Mouse (Mus musculus) intestine, embryonic 16.5 days (tissue): Measurements from ENCODE around the gene Lrrc73. TPM values are rescaled to one million over a fixed set of nuclear protein-coding genes. Genes with fewer than 3 reads are reported as not detected.

Experiments used
- ATAC-seq: fragments of 200-750 bp; cut with Nextera tagmentation; 2 replicates; pipeline ENCODE4 v1.8.0; 2017; ENCODE audit warnings: moderate TSS enrichment, moderate library complexity
- H3K27ac ChIP-seq: fragments of 300-500 bp; sonication (generic); 2 replicates; pipeline ENCODE4 v1.5.1; 2014; ENCODE audit warnings: mild to moderate bottlenecking, low read length
- H3K27me3 ChIP-seq: fragments of 300-500 bp; sonication (generic); replicated peaks from 2 replicates; pipeline ENCODE4 v1.6.1; 2014; ENCODE audit warnings: low read length, control low read depth, mixed read lengths; ENCODE audit not compliant: control insufficient read depth, insufficient read depth
- H3K36me3 ChIP-seq: fragments of 300-500 bp; sonication (generic); 2 replicates; pipeline ENCODE4 v1.6.1; 2014; ENCODE audit warnings: low read length, control low read depth; ENCODE audit not compliant: control insufficient read depth, insufficient read depth
- H3K4me1 ChIP-seq: fragments of 300-500 bp; sonication (generic); 2 replicates; pipeline ENCODE4 v1.6.1; 2014; ENCODE audit warnings: low read length, control low read depth, mixed read lengths; ENCODE audit not compliant: control insufficient read depth, insufficient read depth
- H3K4me2 ChIP-seq: fragments of 300-500 bp; sonication (generic); 2 replicates; pipeline ENCODE4 v1.6.1; 2014; ENCODE audit warnings: low read depth, low read length, control low read depth
- H3K4me3 ChIP-seq: fragments of 300-500 bp; sonication (generic); 2 replicates; pipeline ENCODE4 v1.5.1; 2014; ENCODE audit warnings: mild to moderate bottlenecking, low read length
- H3K9ac ChIP-seq: fragments of 300-500 bp; sonication (generic); 2 replicates; pipeline ENCODE4 v1.6.1; 2014; ENCODE audit warnings: low read depth, low read length
- H3K9me3 ChIP-seq: fragments of 300-500 bp; sonication (generic); 2 replicates; pipeline ENCODE4 v1.6.1; 2016; ENCODE audit warnings: low read length, control low read depth; ENCODE audit not compliant: control insufficient read depth
- WGBS: fragments of 180-500 bp; shearing (Covaris S2); extraction: QIAGEN DNeasy Blood & Tissue Kit; methylation state at CpG from one replicate; pipeline ENCODE4 v1.1.7; 2014; 5-methylcytosine and 5-hydroxymethylcytosine counted together
- polyA plus RNA-seq: library from polyadenylated mRNA; unstranded; fragments of >200 nt; fragmentation: Nextera tagmentation; extraction: Ambion mirVana; gene quantifications from 2 replicates; pipeline ENCODE4 v1.2.1, GENCODE M21; 2015

Gene Lrrc73
- polyA plus RNA-seq, 1 experiment from 2014 or later: 0.75 TPM

DNA sequence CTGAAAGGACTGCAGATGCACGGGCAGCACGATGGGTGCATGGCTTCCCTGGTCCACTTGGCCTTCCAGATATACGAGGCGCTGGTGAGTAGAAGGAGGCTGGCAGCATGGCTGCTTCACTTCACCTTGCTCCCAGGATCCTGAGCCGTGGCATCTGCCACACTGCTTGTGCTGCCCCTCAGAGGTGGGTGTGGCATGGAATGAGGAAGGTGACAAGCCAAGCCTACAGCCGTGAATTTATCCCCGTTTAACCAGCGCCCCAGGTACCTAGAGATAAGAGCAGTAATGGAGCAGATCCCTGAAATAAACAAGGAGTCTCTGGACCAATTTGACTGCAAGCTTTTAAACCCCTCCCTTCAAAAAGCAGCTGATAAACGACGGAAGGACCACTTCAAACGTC lies 11.9 kb upstream of the Lrrc73 start:
- WGBS: 57% methylated on average over 11 of the region's 11 CpGs
- no peak for ATAC-seq
- no peak overlapping the region for H3K4me2 ChIP-seq
- H3K27me3 ChIP-seq: no peaks in the 10 kb centered on the region
- peaks cover under 1% of the 10 kb centered on the region; the same call in 1 of the 2 replicates for H3K4me1 ChIP-seq
- H3K4me3 ChIP-seq: no peak overlapping the region
- H3K36me3 ChIP-seq: peaks cover 34% of the 10 kb centered on the region
- H3K9me3 ChIP-seq: no peaks in the 10 kb centered on the region
- H3K9ac ChIP-seq: no peak overlapping the region
- no peak overlapping the region for H3K27ac ChIP-seq

DNA sequence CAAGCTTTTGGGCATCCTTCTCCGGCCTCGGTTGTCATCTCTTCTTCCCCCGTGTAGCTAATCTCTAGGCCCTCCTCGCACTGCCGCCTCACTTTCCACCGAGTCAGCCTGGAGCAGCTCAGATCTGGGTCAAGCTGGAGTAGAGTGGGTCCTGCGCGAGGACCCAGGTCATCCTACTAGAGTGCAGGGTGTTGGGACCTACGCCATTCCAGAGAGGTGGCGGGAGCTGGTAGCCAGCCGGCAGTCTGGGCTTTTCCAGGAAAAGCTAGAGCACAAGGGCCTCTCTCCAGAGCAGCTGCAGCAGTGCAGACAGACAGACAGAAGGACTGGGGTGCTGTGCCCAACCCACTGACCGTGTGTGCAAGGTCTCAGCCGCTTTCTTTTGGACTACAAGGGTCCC lies 11.1 kb upstream of the Lrrc73 start:
- Histone ChIP-seq H3K4me1 (peaks cover 7% of the 10 kb centered on the region), H3K27me3 (no peaks in the 10 kb centered on the region), H3K27ac (no peak overlapping the region), H3K4me2 (no peak overlapping the region), H3K36me3 (peaks cover 31% of the 10 kb centered on the region), H3K9me3 (no peaks in the 10 kb centered on the region), H3K4me3 (no peak overlapping the region), H3K9ac (no peak overlapping the region)
- ATAC-seq: no peak
- 85% methylated on average over 13 of the region's 13 CpGs for WGBS

- Histone ChIP-seq H3K4me1 (peaks cover 7% of the 10 kb centered on the region), H3K27ac (no peak overlapping the region), H3K4me3 (no peak overlapping the region), H3K9ac (no peak overlapping the region), H3K27me3 (no peaks in the 10 kb centered on the region), H3K9me3 (no peaks in the 10 kb centered on the region), H3K36me3 (peaks cover 28% of the 10 kb centered on the region), H3K4me2 (no peak overlapping the region)
- ATAC-seq: no peak
- WGBS: 79% methylated on average over 4 of the region's 4 CpGs
These were observed 10.3 kb upstream of the Lrrc73 start for GRCm38 (mm10) chr17:46242993-46243392.

GRCm38 (mm10) chr17:46243624-46244023 lies 9.7 kb upstream of the Lrrc73 start:
- Histone ChIP-seq H3K4me2 (no peak overlapping the region), H3K27ac (no peak overlapping the region), H3K4me1 (peaks cover 9% of the 10 kb centered on the region), H3K9me3 (no peaks in the 10 kb centered on the region), H3K27me3 (no peaks in the 10 kb centered on the region), H3K36me3 (peaks cover 28% of the 10 kb centered on the region), H3K9ac (no peak overlapping the region), H3K4me3 (no peak overlapping the region)
- WGBS: 80% methylated on average over 2 of the region's 2 CpGs
- ATAC-seq: no peak

DNA sequence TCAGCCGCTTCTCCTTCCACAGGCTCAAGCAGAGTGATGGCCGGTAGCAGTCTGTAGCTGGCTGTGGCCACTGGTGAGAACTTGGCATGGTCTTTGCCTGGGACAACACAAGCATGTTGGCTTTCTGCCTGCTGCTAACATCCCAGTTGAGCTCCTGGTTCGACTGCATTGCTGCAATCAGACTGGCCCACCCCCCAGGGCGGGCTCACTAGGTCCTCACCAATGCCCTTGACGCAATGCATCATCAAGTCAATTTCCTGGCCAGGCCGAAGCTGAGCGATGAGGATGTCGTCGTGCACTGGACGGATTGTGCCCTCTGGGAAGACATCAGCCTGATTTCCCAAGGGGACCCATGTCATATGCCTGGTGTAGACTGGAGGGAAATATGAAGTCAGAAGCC lies 8.8 kb upstream of the Lrrc73 start:
- peaks cover 17% of the 10 kb centered on the region for H3K4me1 ChIP-seq
- no peak overlapping the region for H3K9ac ChIP-seq
- H3K4me3 ChIP-seq: no peak overlapping the region
- no peaks in the 10 kb centered on the region for H3K9me3 ChIP-seq
- no peak overlapping the region for H3K27ac ChIP-seq
- H3K4me2 ChIP-seq: no peak overlapping the region
- 75% methylated on average over 10 of the region's 10 CpGs for WGBS
- no peaks in the 10 kb centered on the region for H3K27me3 ChIP-seq
- ATAC-seq: no peak
- H3K36me3 ChIP-seq: peaks cover 22% of the 10 kb centered on the region

- Histone ChIP-seq H3K9me3 (no peaks in the 10 kb centered on the region), H3K36me3 (peaks cover 33% of the 10 kb centered on the region)
These were observed 5.7 kb upstream of the Lrrc73 start, which contains the start of the genes Polr1c and Yipf3 for GRCm38 (mm10) chr17:46247512-46248188. Polr1c (minus strand) TSS chr17:46248054. Yipf3 (plus strand) TSS chr17:46248080.

GRCm38 (mm10) chr17:46248189-46248522 lies 5.2 kb upstream of the Lrrc73 start:
- peak overlapping the region; percentile 99 for H3K9ac ChIP-seq
- H3K9me3 ChIP-seq: no peaks in the 10 kb centered on the region
- peaks cover 18% of the 10 kb centered on the region for H3K4me1 ChIP-seq
- no peaks in the 10 kb centered on the region for H3K27me3 ChIP-seq
- peaks cover 33% of the 10 kb centered on the region for H3K36me3 ChIP-seq
- ATAC-seq: peak; percentile 50
- H3K4me2 ChIP-seq: peak overlapping the region; percentile 89
- H3K4me3 ChIP-seq: peak overlapping the region; percentile 99
- H3K27ac ChIP-seq: peak overlapping the region; percentile 76
- under 1% methylated on average over 37 of the region's 37 CpGs for WGBS

More at GRCm38 (mm10) chr17:46247512-46248188, 5.7 kb upstream of the Lrrc73 start, which contains the start of the genes Polr1c and Yipf3:
- peak within 1 kb of the TSS; percentile 99 for H3K4me3 ChIP-seq
- WGBS: under 1% methylated on average over 53 of the region's 53 CpGs
- H3K27me3 ChIP-seq: no peaks in the 10 kb centered on the region
- peak; percentile 94 for ATAC-seq
- H3K9ac ChIP-seq: peak within 1 kb of the TSS; percentile 99
- H3K4me2 ChIP-seq: peak within 1 kb of the TSS; percentile 89
- H3K27ac ChIP-seq: peak within 1 kb of the TSS; percentile 76
- H3K4me1 ChIP-seq: peaks cover 17% of the 10 kb centered on the region

DNA sequence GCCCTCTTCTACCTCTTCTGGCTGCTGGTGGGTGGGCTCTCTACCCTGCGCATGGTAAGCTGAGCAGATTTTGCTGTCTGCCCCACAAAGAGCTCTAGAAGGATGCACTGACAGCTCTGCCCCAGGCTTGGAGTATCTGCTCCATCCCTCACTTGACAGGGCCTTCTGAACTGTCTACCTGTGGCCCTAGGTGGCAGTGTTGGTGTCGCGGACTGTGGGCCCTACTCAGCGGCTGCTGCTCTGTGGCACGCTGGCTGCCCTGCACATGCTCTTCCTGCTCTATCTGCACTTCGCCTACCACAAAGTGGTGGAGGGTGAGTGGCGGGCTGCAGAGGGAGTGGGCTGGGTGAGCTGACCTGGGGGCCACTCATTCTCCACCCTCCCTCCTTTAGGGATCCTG lies 2.2 kb upstream of the Lrrc73 start:
- Histone ChIP-seq H3K4me2 (no peak overlapping the region), H3K27me3 (peaks cover 16% of the 10 kb centered on the region), H3K9me3 (no peaks in the 10 kb centered on the region), H3K4me1 (peaks cover 31% of the 10 kb centered on the region), H3K4me3 (no peak overlapping the region), H3K27ac (no peak overlapping the region), H3K36me3 (peaks cover 19% of the 10 kb centered on the region; the same call in 1 of the 2 replicates), H3K9ac (no peak overlapping the region)
- 74% methylated on average over 7 of the region's 7 CpGs for WGBS
- ATAC-seq: no peak

DNA sequence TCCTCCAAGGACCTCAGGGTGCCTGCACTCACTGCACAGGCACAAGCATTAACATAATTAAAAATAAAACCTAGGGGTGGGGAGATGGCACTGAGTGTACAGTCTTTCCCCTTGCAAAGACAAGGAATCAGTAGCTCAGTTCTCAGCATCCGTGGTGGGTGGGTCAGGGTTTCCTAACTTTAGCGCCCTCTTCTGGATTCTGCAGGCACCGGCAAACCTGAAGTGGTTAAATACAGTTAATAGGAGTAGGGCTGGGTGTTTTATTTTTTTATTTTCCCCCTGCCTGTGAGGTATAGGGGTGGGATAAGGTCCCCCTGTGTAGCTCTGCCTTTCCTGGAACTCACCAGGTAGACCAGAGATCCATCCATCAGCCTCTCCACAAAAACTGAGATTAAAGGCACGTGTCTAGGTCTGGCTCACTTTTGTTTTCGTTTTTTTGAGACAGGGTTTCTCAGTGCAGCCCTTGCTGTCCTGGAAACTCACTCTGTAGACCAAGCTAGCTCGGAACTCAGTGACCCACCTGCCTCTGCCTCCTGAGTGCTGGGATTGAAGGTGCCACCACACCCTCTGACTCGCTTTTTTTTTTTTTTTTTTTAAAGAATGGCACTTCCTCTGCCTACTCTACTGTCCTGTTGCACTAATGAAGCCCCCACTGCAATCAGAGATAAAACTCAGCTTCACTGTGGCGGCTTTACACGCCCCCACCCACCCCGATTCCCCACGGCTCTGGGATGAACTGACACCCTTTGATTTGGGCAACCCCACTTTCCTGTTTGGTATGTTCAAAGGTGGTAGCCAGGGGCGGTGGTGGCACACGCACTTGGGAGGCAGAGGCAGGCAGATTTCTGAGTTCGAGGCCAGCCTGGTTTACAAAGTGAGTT lies 520 bp upstream of the Lrrc73 start:
- peaks cover 24% of the 10 kb centered on the region; the same call in 1 of the 2 replicates for H3K36me3 ChIP-seq
- ATAC-seq: no peak
- H3K9me3 ChIP-seq: no peaks in the 10 kb centered on the region
- H3K4me3 ChIP-seq: peak overlapping the region; percentile 71
- peak overlapping the region; percentile 66; the same call in 1 of the 2 replicates for H3K9ac ChIP-seq
- peaks cover 24% of the 10 kb centered on the region for H3K4me1 ChIP-seq
- WGBS: 60% methylated on average over 14 of the region's 14 CpGs
- no peak overlapping the region for H3K27ac ChIP-seq
- peak overlapping the region; percentile 100 for H3K4me2 ChIP-seq
- peaks cover 16% of the 10 kb centered on the region for H3K27me3 ChIP-seq
